9 mouse cellular contexts compared by ENCODE assay signal in the genomic region with DNA sequence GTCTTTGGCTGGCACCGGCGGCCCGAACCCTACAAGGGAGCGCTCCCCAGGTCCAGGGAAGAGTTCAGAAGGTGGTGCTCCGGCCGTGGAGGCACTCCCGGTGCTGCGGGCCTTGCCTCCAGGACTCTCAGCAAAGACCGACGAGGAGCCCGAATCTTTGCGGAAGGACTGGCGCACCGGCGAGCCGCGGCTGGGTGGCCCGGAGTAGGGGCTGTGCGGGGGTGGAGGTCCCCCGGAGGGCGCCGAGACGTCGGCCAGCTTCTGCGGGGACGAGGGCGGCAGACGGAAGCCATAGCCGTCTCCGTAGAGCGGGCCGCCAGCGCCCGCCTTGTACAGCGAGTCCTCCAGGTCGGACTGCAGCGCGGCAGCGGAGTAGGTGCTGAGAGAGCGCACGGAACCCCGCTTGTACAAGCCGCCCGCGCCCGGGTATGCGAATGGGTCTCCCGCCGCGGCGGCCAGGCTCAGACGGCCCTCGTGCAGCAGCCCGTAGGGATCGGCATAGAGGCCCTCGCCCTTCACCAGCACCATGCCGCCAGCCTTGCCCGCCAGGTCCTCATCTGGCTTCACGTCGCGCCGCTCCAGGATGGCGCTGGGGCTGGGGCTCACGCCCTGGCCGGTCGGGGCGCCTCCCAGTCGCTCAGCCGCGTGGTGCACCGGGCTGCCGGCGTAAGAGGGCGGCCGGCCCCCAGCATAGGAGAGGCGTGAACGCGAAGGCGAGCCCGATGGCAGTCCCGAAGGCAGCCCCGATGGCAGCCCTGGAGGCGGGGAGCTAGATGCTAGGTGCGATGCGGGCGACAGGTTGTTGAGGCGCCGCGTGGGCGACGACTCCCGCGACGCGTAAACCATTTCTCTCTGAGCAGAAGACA. TPM values are rescaled to one million over a fixed set of nuclear protein-coding genes. Genes with fewer than 3 reads are reported as not detected.
A peak's percentile ranks its signal among the peaks of the same experiment; 100 is the strongest.
DNase-seq lines count a peak whose midpoint lies in the region; ATAC-seq lines count a peak whose summit lies in the region.
"Had no signal": no experiment of that assay in that cellular context is flagged by ENCODE, and none has a peak within 500 bp of the region (broad histone marks: within the 10 kb centered on the region; RNA-seq: fewer than 3 reads in every experiment).

No protein-coding gene starts in this region.

- no peaks in the 10 kb centered on the region for H3K36me3 ChIP-seq in kidney, embryonic 15.5 days
- H3K36me3 ChIP-seq in embryonic facial prominence, embryonic 15.5 days: no peaks in the 10 kb centered on the region
- H3K36me3 ChIP-seq in neural tube, embryonic 15.5 days: peaks cover 17% of the 10 kb centered on the region

- peak overlapping the region; percentile 53 for H3K4me2 ChIP-seq in kidney, embryonic 15.5 days
- peak overlapping the region; percentile 42 for H3K4me2 ChIP-seq in embryonic facial prominence, embryonic 15.5 days (replicated peaks)
- peak overlapping the region; percentile 34 for H3K4me2 ChIP-seq in neural tube, embryonic 15.5 days

- H3K27ac ChIP-seq in kidney, embryonic 15.5 days: no peak overlapping the region
- no peak overlapping the region for H3K27ac ChIP-seq in brown adipose tissue, adult 24 weeks (replicated peaks; ENCODE audit: low read depth, low read length)
- no peak overlapping the region for H3K27ac ChIP-seq in embryonic facial prominence, embryonic 15.5 days (replicated peaks)
- no peak overlapping the region for H3K27ac ChIP-seq in neural tube, embryonic 15.5 days (replicated peaks)

- H3K4me3 ChIP-seq in kidney, embryonic 15.5 days (replicated peaks): peak overlapping the region; percentile 29
- H3K4me3 ChIP-seq in brown adipose tissue, adult 24 weeks (ENCODE audit: insufficient read depth, low read depth, low read length): peak overlapping the region; percentile 22; the same call in 1 of the 2 replicates
- H3K4me3 ChIP-seq in embryonic facial prominence, embryonic 15.5 days (replicated peaks): peak overlapping the region; percentile 25
- peak overlapping the region; percentile 7; the same call in 1 of the 2 replicates for H3K4me3 ChIP-seq in neural tube, embryonic 15.5 days (replicated peaks)

- H3K27me3 ChIP-seq in kidney, embryonic 15.5 days: peaks cover 89% of the 10 kb centered on the region
- peaks cover 75% of the 10 kb centered on the region for H3K27me3 ChIP-seq in embryonic facial prominence, embryonic 15.5 days
- peaks cover 57% of the 10 kb centered on the region for H3K27me3 ChIP-seq in neural tube, embryonic 15.5 days (replicated peaks)

- 3% methylated on average over 80 of the region's 95 CpGs for WGBS in kidney, embryonic 15.5 days
- 9% methylated on average over 94 of the region's 95 CpGs for WGBS in embryonic facial prominence, embryonic 15.5 days
- WGBS in neural tube, embryonic 15.5 days: 9% methylated on average over 93 of the region's 95 CpGs

- peaks cover 61% of the 10 kb centered on the region for H3K4me1 ChIP-seq in kidney, embryonic 15.5 days
- H3K4me1 ChIP-seq in brown adipose tissue, adult 24 weeks (ENCODE audit: control insufficient read depth, insufficient read depth, insufficient read length, low read length): no peaks in the 10 kb centered on the region
- H3K4me1 ChIP-seq in embryonic facial prominence, embryonic 15.5 days: peaks cover 47% of the 10 kb centered on the region
- H3K4me1 ChIP-seq in neural tube, embryonic 15.5 days: peaks cover 41% of the 10 kb centered on the region

- DNase-seq in kidney, adult 11 months: no peak
- peak; percentile 55 to 75 for DNase-seq in left cerebral cortex, adult 8-10 months (ENCODE audit: low spot score in 2 of 2)

- no peaks in the 10 kb centered on the region for H3K9me3 ChIP-seq in kidney, embryonic 15.5 days (replicated peaks)
- no peaks in the 10 kb centered on the region for H3K9me3 ChIP-seq in embryonic facial prominence, embryonic 15.5 days (replicated peaks)
- no peaks in the 10 kb centered on the region for H3K9me3 ChIP-seq in neural tube, embryonic 15.5 days (replicated peaks)

- no peak overlapping the region for H3K9ac ChIP-seq in kidney, embryonic 15.5 days
- H3K9ac ChIP-seq in embryonic facial prominence, embryonic 15.5 days: no peak overlapping the region
- no peak overlapping the region for H3K9ac ChIP-seq in neural tube, embryonic 15.5 days (replicated peaks)

- ATAC-seq in kidney, embryonic 15.5 days (replicated peaks; ENCODE audit: low FRiP score): no peak
- ATAC-seq in embryonic facial prominence, embryonic 15.5 days (ENCODE audit: insufficient number of reproducible peaks, low FRiP score, low TSS enrichment, low read depth): no peak
- ATAC-seq in neural tube, embryonic 15.5 days (ENCODE audit: low FRiP score): no peak
- no peak for ATAC-seq in megakaryocyte-erythroid progenitor cell, adult 5-6 weeks (replicated peaks; ENCODE audit: low FRiP score, low TSS enrichment, poor library complexity, severe bottlenecking)
- ATAC-seq in erythroblast, adult 5-6 weeks (replicated peaks; ENCODE audit: low FRiP score, poor library complexity, severe bottlenecking): no peak

RNA-seq across cellular contexts. Expression of a gene that starts 34.5 kb away (rescaled TPM):
- 0.49 and 0.84 TPM in 2 replicates for polyA plus RNA-seq in kidney, embryonic 15.5 days (2015; fragmentation: Nextera tagmentation; extraction: Ambion mirVana)
- not detected in 2 replicates for polyA plus RNA-seq in brown adipose tissue, adult 24 weeks (2012; ENCODE audit: insufficient read depth, insufficient read length, missing spikeins)
- polyA plus RNA-seq in embryonic facial prominence, embryonic 15.5 days (2015; fragmentation: Nextera tagmentation; extraction: Ambion mirVana): 1.4 and 1.7 TPM in 2 replicates
- not detected for total RNA-seq in left cerebral cortex, adult 8-10 months (2022)
- polyA plus RNA-seq in neural tube, embryonic 15.5 days (2015; fragmentation: Nextera tagmentation; extraction: Ambion mirVana): 1.2 and 1.4 TPM in 2 replicates
- not detected in 2 replicates for total RNA-seq in megakaryocyte-erythroid progenitor cell, adult 5-6 weeks (2014; fragmentation: Nextera tagmentation)
- not detected in 2 replicates for total RNA-seq in megakaryocyte-erythroid progenitor cell, adult 5-6 weeks (2017)
- total RNA-seq in erythroblast, adult 5-6 weeks (2015; ENCODE audit: low replicate concordance): not detected in 2 replicates
- not detected in 2 replicates for total RNA-seq in erythroblast, adult 5-6 weeks (2017; ENCODE audit: low replicate concordance)
- total RNA-seq: liver, adult 2 months had no signal
- polyA plus RNA-seq: liver, adult 2 months had no signal

RNA-seq across cellular contexts. Expression of a gene that starts 41.3 kb away (rescaled TPM):
- polyA plus RNA-seq in kidney, embryonic 15.5 days (2015; fragmentation: Nextera tagmentation; extraction: Ambion mirVana): 0.83 and 0.85 TPM in 2 replicates
- polyA plus RNA-seq in brown adipose tissue, adult 24 weeks (2012; ENCODE audit: insufficient read depth, insufficient read length, missing spikeins): 0.21 and 0.32 TPM in 2 replicates
- polyA plus RNA-seq in embryonic facial prominence, embryonic 15.5 days (2015; fragmentation: Nextera tagmentation; extraction: Ambion mirVana): 2.0 and 2.2 TPM in 2 replicates
- total RNA-seq in left cerebral cortex, adult 8-10 months (2022): 100 to 1,000 TPM; 255 to 270 (median 262) TPM
- 7.2 and 10.5 TPM in 2 replicates for polyA plus RNA-seq in neural tube, embryonic 15.5 days (2015; fragmentation: Nextera tagmentation; extraction: Ambion mirVana)
- total RNA-seq in megakaryocyte-erythroid progenitor cell, adult 5-6 weeks (2014; fragmentation: Nextera tagmentation): not detected in 2 replicates
- total RNA-seq in megakaryocyte-erythroid progenitor cell, adult 5-6 weeks (2017): not detected in 2 replicates
- total RNA-seq in erythroblast, adult 5-6 weeks (2015; ENCODE audit: low replicate concordance): not detected in 2 replicates
- not detected in 2 replicates for total RNA-seq in erythroblast, adult 5-6 weeks (2017; ENCODE audit: low replicate concordance)
